Mouse (Mus musculus) forebrain, embryonic 13.5 days (tissue): ENCODE measurements around the gene Cep68. TPM values are rescaled to one million over a fixed set of nuclear protein-coding genes. Genes with fewer than 3 reads are reported as not detected.
"Not testable (repeated sequence)": the region's sequence is repeated elsewhere in the genome, so short reads cannot be mapped to it uniquely, and the experiment has no call there.

ENCODE experiments used
- ATAC-seq: fragments of 200-750 bp; cut with Nextera tagmentation; 2 replicates; pipeline ENCODE4 v1.8.0; 2017
- H3K27ac ChIP-seq: fragments of 300-500 bp; sonication (generic); 2 replicates; pipeline ENCODE4 v1.5.1; 2015; ENCODE audit warnings: inconsistent platforms, mild to moderate bottlenecking, moderate library complexity
- H3K27me3 ChIP-seq: fragments of 300-500 bp; sonication (generic); 2 replicates; pipeline ENCODE4 v1.6.1; 2015; ENCODE audit warnings: mild to moderate bottlenecking, inconsistent platforms
- H3K36me3 ChIP-seq: fragments of 300-500 bp; sonication (generic); 2 replicates; pipeline ENCODE4 v1.6.1; 2015; ENCODE audit warnings: mild to moderate bottlenecking, inconsistent platforms; ENCODE audit not compliant: poor library complexity, severe bottlenecking
- H3K4me1 ChIP-seq: fragments of 300-500 bp; sonication (generic); 2 replicates; pipeline ENCODE4 v1.6.1; 2015; ENCODE audit warnings: inconsistent platforms
- H3K4me2 ChIP-seq: fragments of 300-500 bp; sonication (generic); 2 replicates; pipeline ENCODE4 v1.6.1; 2015; ENCODE audit warnings: inconsistent platforms, mild to moderate bottlenecking, moderate library complexity
- H3K4me3 ChIP-seq: fragments of 300-500 bp; sonication (generic); 2 replicates; pipeline ENCODE4 v1.5.1; 2015; ENCODE audit warnings: mild to moderate bottlenecking, inconsistent platforms
- H3K9ac ChIP-seq: fragments of 300-500 bp; sonication (generic); 2 replicates; pipeline ENCODE4 v1.6.1; 2015; ENCODE audit warnings: mild to moderate bottlenecking, inconsistent platforms
- H3K9me3 ChIP-seq: fragments of 300-500 bp; sonication (generic); replicated peaks from 2 replicates; pipeline ENCODE4 v1.6.1; 2016; ENCODE audit warnings: inconsistent platforms
- WGBS: fragments of 180-500 bp; shearing (Covaris S2); methylation state at CpG from one replicate; pipeline ENCODE4 v1.1.7; 2015; 5-methylcytosine and 5-hydroxymethylcytosine counted together
- polyA plus RNA-seq: library from polyadenylated mRNA; unstranded; fragments of >200 nt; fragmentation: Nextera tagmentation; extraction: Ambion mirVana; gene quantifications from 2 replicates; pipeline ENCODE4 v1.2.1, GENCODE M21; 2015

Gene Cep68
- polyA plus RNA-seq, 1 experiment from 2014 or later: 25.0 TPM

GRCm38 (mm10) chr11:20239279-20239861 lies 9.9 kb downstream of the Cep68 start:
- 91% methylated on average over 9 of the region's 9 CpGs for WGBS
- ATAC-seq: no peak
- no peaks in the 10 kb centered on the region for H3K9me3 ChIP-seq

GRCm38 (mm10) chr11:20237976-20238375 lies 11.3 kb downstream of the Cep68 start:
- ATAC-seq: no peak
- no peak overlapping the region for H3K4me2 ChIP-seq

More at GRCm38 (mm10) chr11:20239279-20239861, 9.9 kb downstream of the Cep68 start:
- no peak overlapping the region for H3K4me2 ChIP-seq
- no peak overlapping the region for H3K9ac ChIP-seq
- H3K27me3 ChIP-seq: no peaks in the 10 kb centered on the region
- H3K27ac ChIP-seq: no peak overlapping the region
- no peak overlapping the region for H3K4me3 ChIP-seq
- peaks cover 8% of the 10 kb centered on the region; the same call in 1 of the 2 replicates for H3K4me1 ChIP-seq
- H3K36me3 ChIP-seq: peaks cover 83% of the 10 kb centered on the region

GRCm38 (mm10) chr11:20237018-20237417 lies 12.2 kb downstream of the Cep68 start:
- Histone ChIP-seq H3K9ac (no peak overlapping the region), H3K27me3 (no peaks in the 10 kb centered on the region), H3K4me1 (peaks cover 8% of the 10 kb centered on the region; the same call in 1 of the 2 replicates), H3K27ac (no peak overlapping the region), H3K36me3 (peaks cover 96% of the 10 kb centered on the region), H3K9me3 (no peaks in the 10 kb centered on the region), H3K4me3 (no peak overlapping the region), H3K4me2 (no peak overlapping the region)
- WGBS: 97% methylated on average over 7 of the region's 7 CpGs
- no peak for ATAC-seq

More at GRCm38 (mm10) chr11:20237976-20238375, 11.3 kb downstream of the Cep68 start:
- H3K9ac ChIP-seq: no peak overlapping the region
- no peak overlapping the region for H3K27ac ChIP-seq
- 0 out of 2 replicates have a peak, but pooled peaks cover 1% of the 10 kb centered on the region for H3K4me1 ChIP-seq
- 91% methylated on average over 3 of the region's 3 CpGs for WGBS
- H3K9me3 ChIP-seq: no peaks in the 10 kb centered on the region
- no peaks in the 10 kb centered on the region for H3K27me3 ChIP-seq
- H3K4me3 ChIP-seq: no peak overlapping the region
- peaks cover 92% of the 10 kb centered on the region for H3K36me3 ChIP-seq

GRCm38 (mm10) chr11:20234233-20234632 lies 15.0 kb downstream of the Cep68 start:
- Histone ChIP-seq H3K27me3 (no peaks in the 10 kb centered on the region), H3K9me3 (no peaks in the 10 kb centered on the region), H3K9ac (no peak overlapping the region), H3K4me3 (no peak overlapping the region), H3K4me1 (peaks cover 8% of the 10 kb centered on the region; the same call in 1 of the 2 replicates), H3K36me3 (peaks cover 93% of the 10 kb centered on the region), H3K27ac (no peak overlapping the region), H3K4me2 (no peak overlapping the region)
- 68% methylated on average over 3 of the region's 3 CpGs for WGBS
- no peak for ATAC-seq

- H3K4me2 ChIP-seq: no peak overlapping the region
- ATAC-seq: peak; percentile 7; the same call in 1 of the 2 replicates
- WGBS: 85% methylated on average over 4 of the region's 5 CpGs
- no peak overlapping the region for H3K4me3 ChIP-seq
- H3K9ac ChIP-seq: no peak overlapping the region
- peak overlapping the region; percentile 35; the same call in 1 of the 2 replicates for H3K27ac ChIP-seq
- peaks cover 96% of the 10 kb centered on the region for H3K36me3 ChIP-seq
- H3K27me3 ChIP-seq: no peaks in the 10 kb centered on the region
- peaks cover 8% of the 10 kb centered on the region; the same call in 1 of the 2 replicates for H3K4me1 ChIP-seq
- no peaks in the 10 kb centered on the region for H3K9me3 ChIP-seq
Measured at GRCm38 (mm10) chr11:20232016-20232755, 17.0 kb downstream of the Cep68 start.

GRCm38 (mm10) chr11:20231128-20231878 lies 17.9 kb downstream of the Cep68 start:
- no peak overlapping the region for H3K4me3 ChIP-seq
- H3K9ac ChIP-seq: no peak overlapping the region
- ATAC-seq: no peak
- H3K4me2 ChIP-seq: no peak overlapping the region
- H3K27me3 ChIP-seq: no peaks in the 10 kb centered on the region
- 33% methylated on average over 8 of the region's 8 CpGs for WGBS
- H3K4me1 ChIP-seq: peaks cover 8% of the 10 kb centered on the region; the same call in 1 of the 2 replicates
- peak overlapping the region; percentile 54 for H3K27ac ChIP-seq
- no peaks in the 10 kb centered on the region for H3K9me3 ChIP-seq
- peaks cover 90% of the 10 kb centered on the region for H3K36me3 ChIP-seq

GRCm38 (mm10) chr11:20230286-20230685 lies 18.9 kb downstream of the Cep68 start:
- WGBS: 98% methylated on average over 1 of the region's 1 CpGs
- H3K4me1 ChIP-seq: peaks cover 8% of the 10 kb centered on the region; the same call in 1 of the 2 replicates
- H3K4me2 ChIP-seq: no peak overlapping the region
- no peak overlapping the region for H3K4me3 ChIP-seq
- no peak overlapping the region for H3K9ac ChIP-seq
- H3K9me3 ChIP-seq: no peaks in the 10 kb centered on the region
- H3K27ac ChIP-seq: no peak overlapping the region
- ATAC-seq: no peak
- peaks cover 88% of the 10 kb centered on the region for H3K36me3 ChIP-seq
- no peaks in the 10 kb centered on the region for H3K27me3 ChIP-seq

- no peak overlapping the region for H3K4me2 ChIP-seq
- H3K27ac ChIP-seq: no peak overlapping the region
- no peak for ATAC-seq
- H3K27me3 ChIP-seq: no peaks in the 10 kb centered on the region
- H3K36me3 ChIP-seq: peaks cover 87% of the 10 kb centered on the region
- H3K9ac ChIP-seq: no peak overlapping the region
- 78% methylated on average over 4 of the region's 4 CpGs for WGBS
- H3K4me1 ChIP-seq: peaks cover 8% of the 10 kb centered on the region; the same call in 1 of the 2 replicates
- H3K9me3 ChIP-seq: no peaks in the 10 kb centered on the region
- no peak overlapping the region for H3K4me3 ChIP-seq
Measured at GRCm38 (mm10) chr11:20229311-20229710, 19.9 kb downstream of the Cep68 start.

- Histone ChIP-seq H3K9me3 (no peaks in the 10 kb centered on the region), H3K4me1 (peaks cover 8% of the 10 kb centered on the region; the same call in 1 of the 2 replicates), H3K4me3 (no peak overlapping the region), H3K36me3 (peaks cover 87% of the 10 kb centered on the region), H3K27me3 (no peaks in the 10 kb centered on the region), H3K9ac (no peak overlapping the region), H3K27ac (no peak overlapping the region), H3K4me2 (no peak overlapping the region)
- ATAC-seq: no peak
- 84% methylated on average over 5 of the region's 5 CpGs for WGBS
Measured at GRCm38 (mm10) chr11:20228666-20229065, 20.6 kb downstream of the Cep68 start.

GRCm38 (mm10) chr11:20225938-20226337 lies 23.3 kb downstream of the Cep68 start:
- no peak for ATAC-seq
- 95% methylated on average over 4 of the region's 4 CpGs for WGBS
- peaks cover 85% of the 10 kb centered on the region for H3K36me3 ChIP-seq

GRCm38 (mm10) chr11:20224196-20224595 lies 25.0 kb downstream of the Cep68 start:
- ATAC-seq: no peak
- H3K4me1 ChIP-seq: no peaks in the 10 kb centered on the region
- H3K4me2 ChIP-seq: no peak overlapping the region
- 77% methylated on average over 6 of the region's 6 CpGs for WGBS
- H3K4me3 ChIP-seq: no peak overlapping the region
- no peak overlapping the region for H3K27ac ChIP-seq
- peaks cover 82% of the 10 kb centered on the region for H3K36me3 ChIP-seq
- no peaks in the 10 kb centered on the region for H3K9me3 ChIP-seq
- no peaks in the 10 kb centered on the region for H3K27me3 ChIP-seq
- no peak overlapping the region for H3K9ac ChIP-seq

More at GRCm38 (mm10) chr11:20225938-20226337, 23.3 kb downstream of the Cep68 start:
- Histone ChIP-seq H3K4me2 (no peak overlapping the region), H3K27me3 (no peaks in the 10 kb centered on the region), H3K4me3 (no peak overlapping the region), H3K9me3 (no peaks in the 10 kb centered on the region), H3K4me1 (no peaks in the 10 kb centered on the region), H3K9ac (no peak overlapping the region), H3K27ac (no peak overlapping the region)

GRCm38 (mm10) chr11:20221671-20222070 lies 27.6 kb downstream of the Cep68 start:
- not testable (repeated sequence) for H3K4me2 ChIP-seq, ATAC-seq, H3K4me1 ChIP-seq, H3K9me3 ChIP-seq, H3K27me3 ChIP-seq, H3K27ac ChIP-seq, H3K4me3 ChIP-seq, H3K9ac ChIP-seq
- H3K36me3 ChIP-seq: peaks cover 80% of the 10 kb centered on the region
- WGBS: 100% methylated on average over 1 of the region's 1 CpGs
